Mouse (Mus musculus) cortical plate, adult 2 months (tissue): ENCODE measurements around the gene Ypel4.

ENCODE experiments used
- CTCF ChIP-seq: fragments of 200-500 bp; IDR thresholded peaks from 2 replicates; pipeline ENCODE4 v1.5.1; 2011; ENCODE audit warnings: mild to moderate bottlenecking, control low read depth, low read length; ENCODE audit not compliant: insufficient read depth; ENCODE audit errors: extremely low read depth
- POLR2A ChIP-seq: fragments of 200-500 bp; IDR thresholded peaks from 2 replicates; pipeline ENCODE4 v1.6.1; 2011; ENCODE audit warnings: mild to moderate bottlenecking, low read length, control low read depth; ENCODE audit not compliant: insufficient read depth; ENCODE audit errors: extremely low read depth

GRCm38 (mm10) chr2:84711898-84712297, 22.0 kb upstream of the Ypel4 start:
- TF ChIP-seq CTCF (no peak), POLR2A (no peak)
